9 mouse cellular contexts compared by ENCODE assay signal in genomic region chrX:142534780-142535179, GRCm38 (mm10).
DNase-seq lines count a peak whose midpoint lies in the region; ATAC-seq and TF ChIP-seq lines count a peak whose summit lies in the region.
"Had no signal": no experiment of that assay in that cellular context is flagged by ENCODE, and none has a peak within 500 bp of the region (broad histone marks: within the 10 kb centered on the region; RNA-seq: fewer than 3 reads in every experiment).

No protein-coding gene starts in this region.

- DNase-seq in cerebellum, adult 9-10 months: peak; percentile 9
- DNase-seq in left cerebral cortex, adult 2 months (ENCODE audit: extremely low spot score in 1 of 2, low spot score in 2 of 2): peak in 1 of 2 experiments; percentile 13
- no peak for DNase-seq in left cerebral cortex, postnatal 36 days (ENCODE audit: low spot score in 2 of 2)
- DNase-seq in MN1 (ENCODE audit: low spot score): peak; percentile 38
- DNase-seq in embryonic facial prominence, embryonic 11.5 days (ENCODE audit: low spot score): peak; percentile 68
- DNase-seq in neural tube, embryonic 11.5 days (ENCODE audit: low spot score): peak; percentile 41
- DNase-seq in urinary bladder, postnatal 10 days (ENCODE audit: low spot score): no peak

- no peak overlapping the region for H3K4me2 ChIP-seq in embryonic facial prominence, embryonic 11.5 days (ENCODE audit: low read depth, low read length)
- no peak overlapping the region for H3K4me2 ChIP-seq in neural tube, embryonic 11.5 days (ENCODE audit: low read depth)

- 34% methylated on average over 8 of the region's 8 CpGs for WGBS in embryonic facial prominence, embryonic 11.5 days
- 39% methylated on average over 8 of the region's 8 CpGs for WGBS in neural tube, embryonic 11.5 days

- no peaks in the 10 kb centered on the region for H3K4me1 ChIP-seq in embryonic facial prominence, embryonic 11.5 days (ENCODE audit: control insufficient read depth, insufficient read depth, low read length)
- no peaks in the 10 kb centered on the region for H3K4me1 ChIP-seq in neural tube, embryonic 11.5 days (ENCODE audit: control insufficient read depth, insufficient read depth, low read length)

- H3K27me3 ChIP-seq in embryonic facial prominence, embryonic 11.5 days (ENCODE audit: control insufficient read depth, insufficient read depth, low read length): no peaks in the 10 kb centered on the region
- no peaks in the 10 kb centered on the region for H3K27me3 ChIP-seq in neural tube, embryonic 11.5 days (ENCODE audit: control insufficient read depth, insufficient read depth, low read length)

- no peaks in the 10 kb centered on the region for H3K36me3 ChIP-seq in embryonic facial prominence, embryonic 11.5 days (replicated peaks; ENCODE audit: control insufficient read depth, insufficient read depth, low read depth, low read length)
- no peaks in the 10 kb centered on the region for H3K36me3 ChIP-seq in neural tube, embryonic 11.5 days (ENCODE audit: control insufficient read depth, insufficient read depth, low read length)

- ATAC-seq in cerebellum, adult (ENCODE audit: insufficient number of reproducible peaks, low FRiP score, low TSS enrichment): no peak
- no peak for ATAC-seq in embryonic facial prominence, embryonic 11.5 days (replicated peaks; ENCODE audit: insufficient number of reproducible peaks, low FRiP score, low TSS enrichment, low read depth)
- no peak for ATAC-seq in neural tube, embryonic 11.5 days (ENCODE audit: insufficient read depth, low FRiP score, low TSS enrichment)

- H3K27ac ChIP-seq in left cerebral cortex, adult 2 months: no peak overlapping the region
- no peak overlapping the region for H3K27ac ChIP-seq in embryonic facial prominence, embryonic 11.5 days (replicated peaks; ENCODE audit: low read depth, low read length)
- H3K27ac ChIP-seq in neural tube, embryonic 11.5 days (ENCODE audit: low read depth, low read length): no peak overlapping the region

- TF ChIP-seq CTCF in left cerebral cortex, adult 2 months (IDR thresholded peaks at IDR 0.05): peak; percentile 74

- H3K9ac ChIP-seq in embryonic facial prominence, embryonic 11.5 days (replicated peaks; ENCODE audit: low read length): no peak overlapping the region
- no peak overlapping the region for H3K9ac ChIP-seq in neural tube, embryonic 11.5 days (ENCODE audit: low read length)

- H3K9me3 ChIP-seq in embryonic facial prominence, embryonic 11.5 days (replicated peaks; ENCODE audit: control insufficient read depth, low read length): no peaks in the 10 kb centered on the region
- H3K9me3 ChIP-seq in neural tube, embryonic 11.5 days (ENCODE audit: control insufficient read depth, low read length): no peaks in the 10 kb centered on the region

- intact Hi-C loops in left cerebral cortex, adult 2 months (cut with DNase I): loop anchor here (2.0 to 10.0 kb wide), 2 partner anchors 162 to 300 kb away; no protein-coding TSS in a partner anchor
- intact Hi-C loops in left cerebral cortex, postnatal 36 days (cut with DNase I): loop anchor here (5.0 kb wide), 1 partner anchor 147 kb away; no protein-coding TSS in a partner anchor

- no peak overlapping the region for H3K4me3 ChIP-seq in left cerebral cortex, adult 2 months
- H3K4me3 ChIP-seq in embryonic facial prominence, embryonic 11.5 days (ENCODE audit: low read depth, low read length): no peak overlapping the region
- H3K4me3 ChIP-seq in neural tube, embryonic 11.5 days (ENCODE audit: low read depth, low read length): no peak overlapping the region
- H3K4me3 ChIP-seq: myocyte had no signal

Comparison
In these comparisons a context has a peak if more than half of its experiments do, and no peak if none do; other contexts are left out.
1. DNase-seq: peak in cerebellum, adult 9-10 months (single experiment), MN1 (single experiment), embryonic facial prominence, embryonic 11.5 days (single experiment) and neural tube, embryonic 11.5 days (single experiment); none in left cerebral cortex, postnatal 36 days (0 of 2) and urinary bladder, postnatal 10 days (single experiment).